Mouse (Mus musculus) large intestine, adult 2 months (tissue): ENCODE results near the gene Pfdn4. TPM values are rescaled to one million over a fixed set of nuclear protein-coding genes. Genes with fewer than 3 reads are reported as not detected.
A peak's percentile ranks its signal among the peaks of the same experiment; 100 is the strongest.
"Not testable (repeated sequence)": the region's sequence is repeated elsewhere in the genome, so short reads cannot be mapped to it uniquely, and the experiment has no call there.

Experiments
- DNase-seq: peaks from one replicate; pipeline ENCODE4 v3.0.0-alpha.2; 2012; ENCODE audit warnings: low read depth, low spot score
- WGBS: fragments of 180-500 bp; shearing (Covaris S2); methylation state at CpG from one replicate; pipeline ENCODE4 v1.1.7; 2018; 5-methylcytosine and 5-hydroxymethylcytosine counted together
- polyA plus RNA-seq: library from polyadenylated mRNA; depleted of rRNA; stranded (reverse); fragments of >200 nt; gene quantifications from 2 replicates; pipeline ENCODE4 v1.2.3, GENCODE M21; 2012; rRNA removed

The Pfdn4 gene
- polyA plus RNA-seq = 5.0 and 7.0 TPM in 2 replicates

- no peak for DNase-seq
- WGBS = 2% methylated on average over 46 of the region's 46 CpGs
Measured at GRCm38 (mm10) chr2:170496154-170496930, at the start of gene Pfdn4. Gene Pfdn4 (plus strand): TSS chr2:170496428.

DNA sequence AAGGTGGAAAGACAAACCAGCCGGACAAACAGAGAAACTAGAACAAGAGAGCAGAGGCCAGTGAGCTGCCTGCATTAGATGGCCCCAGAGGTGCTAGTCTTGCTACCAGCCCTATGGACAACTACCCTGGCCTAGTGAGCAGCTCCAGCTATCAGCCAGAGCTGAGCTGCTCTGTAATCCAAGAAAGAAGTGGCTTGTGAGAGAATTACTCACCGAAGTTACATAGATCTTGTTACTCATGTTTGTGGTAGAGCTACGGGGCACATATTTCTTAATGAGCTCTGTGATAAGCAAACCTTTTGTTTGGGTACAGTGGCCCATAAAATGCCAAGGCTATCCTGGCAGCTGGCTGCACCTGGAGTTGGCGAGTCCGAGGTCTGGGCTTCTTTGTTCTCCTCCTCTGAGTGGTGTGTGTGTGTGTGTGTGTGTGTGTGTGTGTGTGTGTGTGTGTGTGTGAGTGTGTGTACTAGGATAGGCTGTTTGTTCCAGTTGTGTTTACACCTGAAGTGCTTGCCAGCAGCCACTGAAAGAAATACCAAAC, 49.3 kb upstream of the Pfdn4 start:
- 21% methylated on average over 5 of the region's 5 CpGs for WGBS
- DNase-seq = no peak

GRCm38 (mm10) chr2:170447651-170448050, 48.6 kb upstream of the Pfdn4 start:
- WGBS = 78% methylated on average over 10 of the region's 10 CpGs
- DNase-seq = no peak

GRCm38 (mm10) chr2:170450933-170451332, 45.3 kb upstream of the Pfdn4 start:
- 4% methylated on average over 9 of the region's 9 CpGs for WGBS
- peak; percentile 83 for DNase-seq

DNA sequence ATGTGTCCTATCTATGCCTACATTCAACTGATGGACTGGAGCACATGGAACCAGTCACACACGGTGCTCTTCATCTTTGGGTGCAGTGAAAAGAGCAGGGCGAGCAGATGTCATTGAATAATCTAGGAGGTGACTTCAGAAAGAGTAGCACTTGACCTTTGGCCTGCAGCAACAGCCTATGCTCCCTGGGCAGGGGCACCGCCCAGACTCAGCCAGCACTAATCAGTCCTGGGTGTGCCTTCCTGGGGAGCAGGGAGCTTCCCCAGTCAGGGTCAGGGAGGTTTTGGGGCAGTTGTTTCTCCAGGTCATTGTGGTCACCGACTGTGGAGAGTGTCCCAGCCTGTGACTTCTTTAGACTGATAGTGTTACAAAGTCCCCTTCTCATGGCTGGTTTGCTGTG, 42.4 kb upstream of the Pfdn4 start:
- 26% methylated on average over 4 of the region's 4 CpGs for WGBS
- DNase-seq = not testable (repeated sequence)

DNA sequence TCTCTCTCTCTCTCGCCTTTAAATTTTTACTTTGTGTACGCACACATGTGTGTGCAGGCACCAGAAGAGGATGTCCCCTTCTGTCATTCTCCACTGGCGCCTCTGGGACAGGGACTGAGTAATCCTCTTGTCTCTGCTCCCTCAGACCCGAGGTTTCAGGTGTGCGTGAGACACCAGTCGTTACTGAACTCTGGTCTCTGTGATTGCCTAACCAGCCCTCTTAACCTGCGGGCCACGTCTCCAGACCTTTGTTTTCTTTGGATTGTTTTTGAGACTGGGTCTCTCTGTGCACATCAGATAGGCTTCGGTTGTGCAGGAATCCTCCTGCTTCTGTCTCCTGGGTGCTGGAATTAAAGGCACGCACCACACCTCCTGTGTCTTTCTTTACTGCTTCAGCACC, 37.0 kb upstream of the Pfdn4 start:
- no peak for DNase-seq
- WGBS = 49% methylated on average over 10 of the region's 10 CpGs

GRCm38 (mm10) chr2:170459805-170460204, 36.4 kb upstream of the Pfdn4 start:
- WGBS = 42% methylated on average over 9 of the region's 9 CpGs
- DNase-seq = no peak

GRCm38 (mm10) chr2:170461652-170462051, 34.6 kb upstream of the Pfdn4 start:
- WGBS = 26% methylated on average over 7 of the region's 7 CpGs

GRCm38 (mm10) chr2:170464817-170465216, 31.4 kb upstream of the Pfdn4 start:
- 63% methylated on average over 4 of the region's 4 CpGs for WGBS
- no peak for DNase-seq

More at GRCm38 (mm10) chr2:170461652-170462051, 34.6 kb upstream of the Pfdn4 start:
- DNase-seq = no peak

GRCm38 (mm10) chr2:170468009-170468408, 28.2 kb upstream of the Pfdn4 start:
- no peak for DNase-seq

GRCm38 (mm10) chr2:170469616-170470308, 26.5 kb upstream of the Pfdn4 start:
- no peak for DNase-seq
- 13% methylated on average over 10 of the region's 10 CpGs for WGBS

DNA sequence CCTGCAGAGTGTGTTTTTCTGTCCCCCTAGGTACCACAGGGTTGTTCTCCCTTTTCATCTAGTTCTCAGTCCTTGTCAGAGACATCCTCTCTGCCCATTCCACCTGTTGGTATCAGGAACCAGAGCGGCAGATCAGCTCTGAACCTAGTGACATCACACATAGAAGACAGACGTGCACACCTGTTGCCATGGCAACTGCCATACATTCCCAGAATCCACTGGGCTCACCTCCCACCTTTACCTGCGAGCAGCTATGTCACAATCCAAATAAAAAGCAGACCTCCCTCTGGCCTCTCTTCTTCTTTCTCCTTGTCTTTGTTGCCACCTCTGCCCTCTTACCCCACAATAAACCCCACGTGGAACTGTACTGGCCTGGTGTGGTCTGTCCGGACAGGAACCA, 25.6 kb upstream of the Pfdn4 start:
- DNase-seq = no peak
- WGBS = 79% methylated on average over 5 of the region's 5 CpGs

DNA sequence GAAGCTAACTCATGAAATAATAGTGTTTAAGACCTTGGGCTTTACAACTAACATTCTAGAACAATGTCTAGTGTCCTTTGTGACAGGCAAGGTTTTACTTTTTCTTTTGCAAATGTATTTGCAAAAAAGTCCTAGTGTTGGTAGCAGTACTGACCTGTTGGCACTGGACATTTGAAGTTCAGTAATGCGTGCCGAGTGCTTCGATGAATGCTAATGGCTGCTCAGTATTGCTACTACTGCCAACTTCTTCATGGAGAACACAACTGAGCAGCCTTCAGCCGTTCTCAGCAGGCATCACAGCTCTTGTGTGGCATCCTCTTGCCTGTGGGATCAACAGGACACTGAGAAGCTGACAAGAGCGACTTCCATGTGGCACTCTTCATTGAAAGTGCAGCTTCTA, 22.1 kb upstream of the Pfdn4 start:
- 93% methylated on average over 5 of the region's 5 CpGs for WGBS
- DNase-seq = no peak

- 82% methylated on average over 3 of the region's 3 CpGs for WGBS
- no peak for DNase-seq
Measured at GRCm38 (mm10) chr2:170475164-170475563, 21.1 kb upstream of the Pfdn4 start.

DNA sequence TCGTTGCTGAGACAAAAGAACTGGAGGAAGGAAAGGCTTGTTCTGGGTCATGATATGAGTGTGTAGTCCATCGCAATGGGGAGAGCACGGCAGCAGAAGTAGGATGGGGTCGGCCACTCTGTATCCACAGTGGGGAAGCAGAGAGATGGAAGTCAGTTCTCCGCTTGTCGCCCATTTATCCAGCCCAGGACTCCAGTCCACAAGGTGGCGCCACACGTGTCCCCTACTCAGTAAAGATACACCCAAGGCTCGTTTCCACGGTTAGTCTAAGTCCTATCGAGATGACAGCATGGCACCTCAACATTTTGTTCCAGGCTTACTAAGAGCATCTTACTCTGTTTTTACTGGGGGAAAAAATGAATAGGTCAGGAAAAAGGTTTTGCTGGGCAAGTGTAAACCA, 20.0 kb upstream of the Pfdn4 start:
- WGBS = 76% methylated on average over 11 of the region's 11 CpGs
- DNase-seq = no peak

DNA sequence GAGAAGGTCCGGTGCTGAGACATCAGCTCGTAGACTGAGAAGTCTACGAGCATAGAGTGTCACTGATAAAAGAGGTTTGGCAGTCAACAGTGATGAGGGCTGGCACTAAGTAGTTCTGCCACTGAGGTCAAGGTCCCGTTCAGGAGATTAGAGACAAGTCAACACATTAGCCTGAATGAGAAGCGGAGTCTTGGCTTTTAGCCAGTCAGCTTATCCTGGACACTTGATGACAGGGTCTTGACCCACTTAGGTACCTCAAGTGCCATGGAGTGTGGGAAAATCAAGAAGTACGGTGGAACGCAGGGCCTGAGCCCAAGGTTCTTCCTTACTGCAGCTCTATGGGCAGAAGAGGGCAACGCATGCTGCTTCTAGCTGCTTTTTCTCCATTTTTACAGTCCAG, 19.6 kb upstream of the Pfdn4 start:
- no peak for DNase-seq
- WGBS = 65% methylated on average over 8 of the region's 8 CpGs

- 61% methylated on average over 10 of the region's 10 CpGs for WGBS
- DNase-seq = no peak
Measured at GRCm38 (mm10) chr2:170482019-170482540, 14.1 kb upstream of the Pfdn4 start.

GRCm38 (mm10) chr2:170483914-170484313, 12.3 kb upstream of the Pfdn4 start:
- 61% methylated on average over 11 of the region's 11 CpGs for WGBS
- no peak for DNase-seq

- 80% methylated on average over 7 of the region's 7 CpGs for WGBS
- DNase-seq = no peak
Measured at GRCm38 (mm10) chr2:170487202-170487601, 9.0 kb upstream of the Pfdn4 start.

- no peak for DNase-seq
- WGBS = 61% methylated on average over 26 of the region's 26 CpGs
Measured at GRCm38 (mm10) chr2:170487890-170488502, 8.2 kb upstream of the Pfdn4 start.
